ENCODE assay signal across 8 mouse cellular contexts in genomic region chr1:23409960-23410359, GRCm38 (mm10).
"Had no signal": no experiment of that assay in that cellular context is flagged by ENCODE, and none has a peak within 500 bp of the region (broad histone marks: within the 10 kb centered on the region; RNA-seq: fewer than 3 reads in every experiment).

No protein-coding gene starts in this region.

- DNase-seq: kidney, adult 2 months; kidney, postnatal 14 days; lung, embryonic 14.5 days; lung, postnatal 10 days; lung, postnatal 4 days; midbrain, embryonic 14.5 days; spleen, adult 18-20 months; thymus, postnatal 36 days had no signal
